Mouse (Mus musculus) MEL (cell line): ENCODE measurements around the gene Fam83d. TPM values are rescaled to one million over a fixed set of nuclear protein-coding genes. Genes with fewer than 3 reads are reported as not detected.

Source experiments
- DNase-seq: peaks from one replicate; pipeline ENCODE4 v3.0.0; 2011; ENCODE audit warnings: low read depth, low spot score
- H3K27ac ChIP-seq: 2 replicates; pipeline ENCODE4 v1.5.1; 2012; ENCODE audit warnings: low read depth, mild to moderate bottlenecking, control low read depth, low read length, moderate library complexity; ENCODE audit not compliant: control insufficient read depth
- H3K27me3 ChIP-seq, 2 experiments: fragments of 150-350 bp in 1 of 2; sonication (generic) in 1 of 2; 2 replicates each; pipeline ENCODE4 v1.6.1; 2012; ENCODE audit warnings: low read length in 2 of 2, mild to moderate bottlenecking in 2 of 2, improper control_type of control experiment in 1 of 2, moderate library complexity in 1 of 2; ENCODE audit not compliant: insufficient read depth in 2 of 2, control insufficient read depth in 1 of 2
- H3K36me3 ChIP-seq, 2 experiments: 2 replicates each; pipeline ENCODE4 v1.6.1; 2012 to 2014; ENCODE audit warnings: low read length in 2 of 2, improper control_type of control experiment in 1 of 2, inconsistent platforms in 1 of 2, mild to moderate bottlenecking in 1 of 2; ENCODE audit not compliant: insufficient read depth in 2 of 2, control insufficient read depth in 1 of 2
- H3K4me1 ChIP-seq, 2 experiments: fragments of 150-350 bp in 1 of 2; sonication (generic) in 1 of 2; 2 replicates each; pipeline ENCODE4 v1.6.1; 2012; ENCODE audit warnings: low read length in 2 of 2, improper control_type of control experiment in 1 of 2, mild to moderate bottlenecking in 1 of 2; ENCODE audit not compliant: insufficient read depth in 2 of 2, control insufficient read depth in 1 of 2
- H3K4me3 ChIP-seq, 2 experiments: fragments of 150-350 bp in 1 of 2; sonication (generic) in 1 of 2; 2 replicates each; pipeline ENCODE4 v1.5.1; 2012; ENCODE audit warnings: low read depth in 2 of 2, low read length in 2 of 2, mild to moderate bottlenecking in 2 of 2, moderate library complexity in 2 of 2, control low read depth in 1 of 2, improper control_type of control experiment in 1 of 2; ENCODE audit not compliant: control insufficient read depth in 1 of 2, insufficient read depth in 1 of 2
- H3K79me2 ChIP-seq: 2 replicates; pipeline ENCODE4 v1.6.1; 2012; ENCODE audit warnings: mild to moderate bottlenecking, low read length, moderate library complexity; ENCODE audit not compliant: control insufficient read depth, poor library complexity, insufficient read depth
- H3K9ac ChIP-seq: 2 replicates; pipeline ENCODE4 v1.6.1; 2012; ENCODE audit warnings: low read depth, mild to moderate bottlenecking, control low read depth, low read length, moderate library complexity; ENCODE audit not compliant: control insufficient read depth, poor library complexity, severe bottlenecking
- H3K9me3 ChIP-seq: fragments of 150-350 bp; sonication (generic); replicated peaks from 2 replicates; pipeline ENCODE4 v1.6.1; 2012; ENCODE audit warnings: mild to moderate bottlenecking, low read length, improper control_type of control experiment, moderate library complexity; ENCODE audit not compliant: insufficient read depth
- CHD1 ChIP-seq: IDR thresholded peaks from 2 replicates; pipeline ENCODE4 v1.6.1; 2012; ENCODE audit warnings: low read depth, mild to moderate bottlenecking, inconsistent platforms, low read length, improper control_type of control experiment
- E2F4 ChIP-seq: IDR thresholded peaks from 2 replicates; pipeline ENCODE4 v1.6.1; 2011; ENCODE audit warnings: low read depth, low read length, improper control_type of control experiment, borderline replicate concordance
- EP300 ChIP-seq, 2 experiments: IDR thresholded peaks; 2 replicates each; pipeline ENCODE4 v1.6.1; 2011; ENCODE audit warnings: improper control_type of control experiment in 2 of 2, low read length in 2 of 2, low read depth in 1 of 2, mild to moderate bottlenecking in 1 of 2
- GATA1 ChIP-seq: IDR thresholded peaks from 2 replicates; pipeline ENCODE4 v1.6.1; 2011; ENCODE audit warnings: low read depth, low read length, improper control_type of control experiment
- KAT2A ChIP-seq: conservative IDR thresholded peaks from 2 replicates; pipeline ENCODE4 v1.6.1; 2012; ENCODE audit warnings: low read depth, low read length, improper control_type of control experiment, inconsistent platforms
- MAFK ChIP-seq: IDR thresholded peaks from 2 replicates; pipeline ENCODE4 v1.6.1; 2011; ENCODE audit warnings: low read depth, mild to moderate bottlenecking, low read length, improper control_type of control experiment, borderline replicate concordance
- MYC ChIP-seq: IDR thresholded peaks from 2 replicates; pipeline ENCODE4 v1.6.1; 2011; ENCODE audit warnings: low read depth, mild to moderate bottlenecking, low read length, improper control_type of control experiment, moderate library complexity
- NELFE ChIP-seq: IDR thresholded peaks from 2 replicates; pipeline ENCODE4 v1.6.1; 2011; ENCODE audit warnings: low read depth, low read length, improper control_type of control experiment
- NRF1 ChIP-seq: IDR thresholded peaks from 2 replicates; pipeline ENCODE4 v1.6.1; 2014; ENCODE audit warnings: low read depth, mild to moderate bottlenecking, inconsistent platforms, low read length, improper control_type of control experiment, moderate library complexity; ENCODE audit not compliant: poor library complexity, insufficient read depth, severe bottlenecking
- POLR2AphosphoS2 ChIP-seq: IDR thresholded peaks from 2 replicates; pipeline ENCODE4 v1.6.1; 2011; ENCODE audit warnings: low read length, improper control_type of control experiment
- RCOR1 ChIP-seq: IDR thresholded peaks from 2 replicates; pipeline ENCODE4 v1.6.1; 2012; ENCODE audit warnings: low read depth, mild to moderate bottlenecking, inconsistent platforms, low read length, improper control_type of control experiment
- SIN3A ChIP-seq: IDR thresholded peaks from 2 replicates; pipeline ENCODE4 v1.6.1; 2012; ENCODE audit warnings: low read length, improper control_type of control experiment, inconsistent platforms
- SMC3 ChIP-seq: IDR thresholded peaks from 2 replicates; pipeline ENCODE4 v1.6.1; 2011; ENCODE audit warnings: low read depth, low read length, improper control_type of control experiment
- TAL1 ChIP-seq: IDR thresholded peaks from 2 replicates; pipeline ENCODE4 v1.6.1; 2012; ENCODE audit warnings: mild to moderate bottlenecking, inconsistent platforms, low read length, moderate library complexity, mixed read lengths
- TCF12 ChIP-seq: IDR thresholded peaks from 2 replicates; pipeline ENCODE4 v1.6.1; 2014; ENCODE audit warnings: low read depth, mild to moderate bottlenecking, inconsistent platforms, low read length, improper control_type of control experiment, moderate library complexity
- UBTF ChIP-seq: IDR thresholded peaks from 2 replicates; pipeline ENCODE4 v1.6.1; 2012; ENCODE audit warnings: low read depth, mild to moderate bottlenecking, inconsistent platforms, low read length, improper control_type of control experiment, moderate library complexity, borderline replicate concordance; ENCODE audit not compliant: insufficient read depth
- USF2 ChIP-seq, 2 experiments: IDR thresholded peaks; 2 replicates each; pipeline ENCODE4 v1.6.1; 2011 to 2012; ENCODE audit warnings: improper control_type of control experiment in 2 of 2, low read length in 2 of 2, borderline replicate concordance in 1 of 2, inconsistent platforms in 1 of 2, low read depth in 1 of 2, mild to moderate bottlenecking in 1 of 2; ENCODE audit not compliant: insufficient read depth in 1 of 2
- ZC3H11A ChIP-seq: IDR thresholded peaks from 2 replicates; pipeline ENCODE4 v1.6.1; 2012; ENCODE audit warnings: low read depth, mild to moderate bottlenecking, inconsistent platforms, low read length, improper control_type of control experiment
- ZKSCAN1 ChIP-seq: IDR thresholded peaks from 2 replicates; pipeline ENCODE4 v1.6.1; 2012; ENCODE audit warnings: low read depth, mild to moderate bottlenecking, inconsistent platforms, low read length, improper control_type of control experiment, moderate library complexity
- ZMIZ1 ChIP-seq: IDR thresholded peaks from 2 replicates; pipeline ENCODE4 v1.6.1; 2012; ENCODE audit warnings: low read depth, mild to moderate bottlenecking, inconsistent platforms, low read length, improper control_type of control experiment, moderate library complexity
- ZNF384 ChIP-seq: IDR thresholded peaks from 2 replicates; pipeline ENCODE4 v1.6.1; 2012; ENCODE audit warnings: low read depth, mild to moderate bottlenecking, inconsistent platforms, low read length, improper control_type of control experiment
- polyA plus RNA-seq, 2 experiments: library from polyadenylated mRNA; stranded (reverse) in 1 of 2; unstranded in 1 of 2; fragments of >175 nt in 1 of 2; fragments of >200 nt in 1 of 2; gene quantifications; 2 replicates each; pipeline versions ENCODE4 v1.2.1 to v1.2.4; 2012; ENCODE audit warnings: low replicate concordance in 2 of 2, low read depth in 1 of 2; ENCODE audit not compliant: insufficient read length in 2 of 2, insufficient read depth in 1 of 2, missing spikeins in 1 of 2
- total RNA-seq: library from RNA; depleted of rRNA; stranded (reverse); fragments of 300-350 nt; gene quantifications from 2 replicates; pipeline ENCODE4 v1.2.3, GENCODE M21; 2012

Fam83d gene
- total and polyA plus RNA-seq, 3 experiments: 2.6 to 5.2 TPM; not detected in 1

- no peaks in the 10 kb centered on the region for H3K36me3 ChIP-seq
- H3K27me3 ChIP-seq: no peaks in the 10 kb centered on the region
- peaks cover 0 to 4% of the 10 kb centered on the region in 2 experiments; a peak in 1 of 4 replicates for H3K4me1 ChIP-seq
- DNase-seq: no peak
- H3K79me2 ChIP-seq: no peaks in the 10 kb centered on the region
- no peak overlapping the region for H3K27ac ChIP-seq
- H3K9me3 ChIP-seq: no peaks in the 10 kb centered on the region
- no peak overlapping the region for H3K9ac ChIP-seq
- TF ChIP-seq GATA1 (no peak), SMC3 (no peak), MAFK (no peak), TCF12 (no peak), USF2 (IDR thresholded peaks at IDR 0.05; ENCODE audit: borderline replicate concordance in 1 of 2, insufficient read depth in 1 of 2, low read depth in 1 of 2, low read length in 2 of 2) (no peak), POLR2AphosphoS2 (no peak), TAL1 (no peak), NELFE (no peak), MYC (no peak), UBTF (no peak), CHD1 (no peak)
- H3K4me3 ChIP-seq: no peak overlapping the region
These were observed 33.3 kb upstream of the Fam83d start for GRCm38 (mm10) chr2:158734500-158735152.

GRCm38 (mm10) chr2:158735340-158735739, 32.6 kb upstream of the Fam83d start:
- Histone ChIP-seq H3K27me3 (no peaks in the 10 kb centered on the region), H3K27ac (no peak overlapping the region)

More at GRCm38 (mm10) chr2:158735340-158735739, 32.6 kb upstream of the Fam83d start:
- Histone ChIP-seq H3K4me3 (no peak overlapping the region), H3K36me3 (no peaks in the 10 kb centered on the region), H3K9me3 (no peaks in the 10 kb centered on the region), H3K9ac (no peak overlapping the region), H3K4me1 (peaks cover 0 to 4% of the 10 kb centered on the region in 2 experiments; a peak in 1 of 4 replicates), H3K79me2 (no peaks in the 10 kb centered on the region)
- TF ChIP-seq ZKSCAN1: no peak
- TF ChIP-seq KAT2A: no peak
- TF ChIP-seq MAFK: no peak
- TF ChIP-seq ZNF384: no peak
- TF ChIP-seq NRF1: no peak
- TF ChIP-seq MYC: no peak
- no peak for TF ChIP-seq SIN3A
- TF ChIP-seq EP300 (IDR thresholded peaks at IDR 0.05; ENCODE audit: low read depth in 1 of 2, low read length in 2 of 2): no peak
- TF ChIP-seq TCF12: no peak
- TF ChIP-seq E2F4: no peak
- no peak for TF ChIP-seq ZC3H11A
- TF ChIP-seq USF2 (IDR thresholded peaks at IDR 0.05; ENCODE audit: borderline replicate concordance in 1 of 2, insufficient read depth in 1 of 2, low read depth in 1 of 2, low read length in 2 of 2): no peak
- TF ChIP-seq ZMIZ1: no peak
- TF ChIP-seq TAL1: no peak
- TF ChIP-seq RCOR1: no peak
- DNase-seq: no peak
